In the genomic region with DNA sequence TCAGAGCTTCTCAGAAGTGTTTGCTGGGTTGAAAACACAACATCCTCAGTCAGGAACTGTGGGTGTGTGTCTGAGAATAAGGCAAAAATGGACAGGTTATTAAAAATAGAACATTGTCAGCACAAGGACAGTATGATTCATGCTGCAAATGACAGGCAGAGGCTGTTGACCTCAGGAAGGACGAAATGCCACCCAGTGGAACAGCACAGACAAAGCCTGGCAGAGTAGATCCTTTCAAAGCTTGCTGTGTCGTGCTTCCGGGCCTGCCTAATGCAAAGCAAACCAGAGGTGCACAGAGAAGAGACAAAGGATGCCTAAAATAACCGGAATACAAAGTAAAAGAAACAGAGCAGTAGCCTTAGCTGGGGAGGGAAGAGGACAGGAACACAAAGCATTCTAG, we compare ENCODE assay signal across 8 mouse cellular contexts. TPM values are rescaled to one million over a fixed set of nuclear protein-coding genes. Genes with fewer than 3 reads are reported as not detected.
DNase-seq lines count a peak whose midpoint lies in the region; ATAC-seq lines count a peak whose summit lies in the region.

No protein-coding gene starts in this region.

- no peak overlapping the region for H3K4me3 ChIP-seq in embryonic facial prominence, embryonic 10.5 days
- no peak overlapping the region for H3K4me3 ChIP-seq in hindbrain, embryonic 10.5 days
- H3K4me3 ChIP-seq in neural tube, embryonic 13.5 days, result no peak overlapping the region

- H3K4me2 ChIP-seq in neural tube, embryonic 13.5 days, result peak overlapping the region; percentile 6; the same call in 1 of the 2 replicates

- peak; percentile 82 for ATAC-seq in neural tube, embryonic 13.5 days (ENCODE audit: low read depth)

- H3K9ac ChIP-seq in neural tube, embryonic 13.5 days, result peak overlapping the region; percentile 32

- peaks cover 18% of the 10 kb centered on the region for H3K4me1 ChIP-seq in embryonic facial prominence, embryonic 10.5 days
- peaks cover 22% of the 10 kb centered on the region for H3K4me1 ChIP-seq in hindbrain, embryonic 10.5 days (replicated peaks)
- peaks cover 23% of the 10 kb centered on the region for H3K4me1 ChIP-seq in neural tube, embryonic 13.5 days (replicated peaks)

- peak; percentile 18 to 24 for DNase-seq in kidney, postnatal 36 days
- DNase-seq in kidney, adult 11 months, result no peak
- DNase-seq in embryonic facial prominence, embryonic 10.5 days (ENCODE audit: low spot score), result no peak
- DNase-seq in hindbrain, embryonic 10.5 days (ENCODE audit: low spot score), result peak; percentile 18
- no peak for DNase-seq in urinary bladder, postnatal 10 days (ENCODE audit: low spot score)
- no peak for DNase-seq in left cerebral cortex, postnatal 10 days (ENCODE audit: extremely low spot score in 1 of 2, low spot score in 2 of 2)
- DNase-seq in layer of hippocampus, adult 9-11 months, result no peak

- H3K9me3 ChIP-seq in embryonic facial prominence, embryonic 10.5 days, result no peaks in the 10 kb centered on the region
- H3K9me3 ChIP-seq in hindbrain, embryonic 10.5 days, result no peaks in the 10 kb centered on the region
- H3K9me3 ChIP-seq in neural tube, embryonic 13.5 days, result no peaks in the 10 kb centered on the region

- H3K36me3 ChIP-seq in embryonic facial prominence, embryonic 10.5 days (replicated peaks), result no peaks in the 10 kb centered on the region
- no peaks in the 10 kb centered on the region for H3K36me3 ChIP-seq in hindbrain, embryonic 10.5 days
- H3K36me3 ChIP-seq in neural tube, embryonic 13.5 days, result no peaks in the 10 kb centered on the region

- 34% methylated on average over 4 of the region's 4 CpGs for WGBS in embryonic facial prominence, embryonic 10.5 days
- 14% methylated on average over 4 of the region's 4 CpGs for WGBS in hindbrain, embryonic 10.5 days
- WGBS in neural tube, embryonic 13.5 days, result 12% methylated on average over 4 of the region's 4 CpGs

- H3K27ac ChIP-seq in embryonic facial prominence, embryonic 10.5 days (replicated peaks), result 0 out of 2 replicates have a peak overlapping the region, but pooled peaks have one; percentile 26
- H3K27ac ChIP-seq in hindbrain, embryonic 10.5 days, result peak overlapping the region; percentile 54
- peak overlapping the region; percentile 87 for H3K27ac ChIP-seq in neural tube, embryonic 13.5 days (replicated peaks)

- intact Hi-C loops in left cerebral cortex, postnatal 10 days (cut with DNase I), result no loop called here

- peaks cover 8% of the 10 kb centered on the region; the same call in 1 of the 2 replicates for H3K27me3 ChIP-seq in embryonic facial prominence, embryonic 10.5 days (replicated peaks; ENCODE audit: low read depth, poor library complexity, severe bottlenecking)
- H3K27me3 ChIP-seq in hindbrain, embryonic 10.5 days (ENCODE audit: insufficient read depth, poor library complexity, severe bottlenecking), result no peaks in the 10 kb centered on the region; the same call in 1 of the 2 replicates
- peaks cover 23% of the 10 kb centered on the region for H3K27me3 ChIP-seq in neural tube, embryonic 13.5 days

RNA-seq across cellular contexts. Expression of gene Tnrc6a, which starts 54.4 kb away (rescaled TPM):
- 60.6 and 61.5 TPM in 2 replicates for polyA plus RNA-seq in embryonic facial prominence, embryonic 10.5 days (2016; fragmentation: Nextera tagmentation; extraction: Ambion mirVana)
- polyA plus RNA-seq in hindbrain, embryonic 10.5 days (2016; fragmentation: Nextera tagmentation; extraction: Ambion mirVana), result 51.5 and 58.1 TPM in 2 replicates
- polyA plus RNA-seq in neural tube, embryonic 13.5 days (2015; fragmentation: Nextera tagmentation; extraction: Ambion mirVana), result 43.0 and 47.1 TPM in 2 replicates
- total RNA-seq in left cerebral cortex, postnatal 10 days (2021), result 10 to 100 TPM; 57.9 to 59.4 TPM

Comparison
In these comparisons a context has a peak if more than half of its experiments do, and no peak if none do; other contexts are left out.
1. DNase-seq: peak in kidney, postnatal 36 days (2 of 2) and hindbrain, embryonic 10.5 days (single experiment); none in kidney, adult 11 months (single experiment), embryonic facial prominence, embryonic 10.5 days (single experiment), urinary bladder, postnatal 10 days (single experiment), left cerebral cortex, postnatal 10 days (0 of 2) and layer of hippocampus, adult 9-11 months (single experiment).
2. H3K27ac ChIP-seq: peak in every context shown above with its lines; median percentile 87 in neural tube, embryonic 13.5 days; 54 in hindbrain, embryonic 10.5 days; 26 in embryonic facial prominence, embryonic 10.5 days.